Mouse (Mus musculus) heart, embryonic 12.5 days (tissue): Measurements from ENCODE around the gene Ksr2. TPM values are rescaled to one million over a fixed set of nuclear protein-coding genes. Genes with fewer than 3 reads are reported as not detected.
"Not testable (repeated sequence)": the region's sequence is repeated elsewhere in the genome, so short reads cannot be mapped to it uniquely, and the experiment has no call there.

Experiments
- ATAC-seq: fragments of 200-750 bp; cut with Nextera tagmentation; 2 replicates; pipeline ENCODE4 v1.8.0; 2017; ENCODE audit warnings: moderate TSS enrichment, moderate library complexity; ENCODE audit not compliant: insufficient number of reproducible peaks, low FRiP score
- H3K27ac ChIP-seq: fragments of 300-500 bp; sonication (generic); 2 replicates; pipeline ENCODE4 v1.5.1; 2016; ENCODE audit warnings: mild to moderate bottlenecking, moderate library complexity; ENCODE audit not compliant: poor library complexity, severe bottlenecking
- H3K27me3 ChIP-seq: fragments of 300-500 bp; sonication (generic); replicated peaks from 2 replicates; pipeline ENCODE4 v1.6.1; 2016; ENCODE audit warnings: mild to moderate bottlenecking, moderate library complexity
- H3K36me3 ChIP-seq: fragments of 300-500 bp; sonication (generic); 2 replicates; pipeline ENCODE4 v1.6.1; 2016; ENCODE audit warnings: mild to moderate bottlenecking, moderate library complexity
- H3K4me1 ChIP-seq: fragments of 300-500 bp; sonication (generic); replicated peaks from 2 replicates; pipeline ENCODE4 v1.6.1; 2016; ENCODE audit warnings: mild to moderate bottlenecking
- H3K4me2 ChIP-seq: fragments of 300-500 bp; sonication (generic); 2 replicates; pipeline ENCODE4 v1.6.1; 2016; ENCODE audit warnings: mild to moderate bottlenecking, moderate library complexity
- H3K4me3 ChIP-seq: fragments of 300-500 bp; sonication (generic); 2 replicates; pipeline ENCODE4 v1.5.1; 2016; ENCODE audit warnings: mild to moderate bottlenecking
- H3K9ac ChIP-seq: fragments of 300-500 bp; sonication (generic); 2 replicates; pipeline ENCODE4 v1.6.1; 2016; ENCODE audit warnings: mild to moderate bottlenecking, moderate library complexity
- H3K9me3 ChIP-seq: fragments of 300-500 bp; sonication (generic); replicated peaks from 2 replicates; pipeline ENCODE4 v1.6.1; 2016; ENCODE audit warnings: mild to moderate bottlenecking, moderate library complexity
- WGBS: fragments of 180-500 bp; shearing (Covaris S2); methylation state at CpG from one replicate; pipeline ENCODE4 v1.1.7; 2016; 5-methylcytosine and 5-hydroxymethylcytosine counted together
- polyA plus RNA-seq: library from polyadenylated mRNA; unstranded; fragments of >200 nt; fragmentation: Nextera tagmentation; extraction: Ambion mirVana; gene quantifications from 2 replicates; pipeline ENCODE4 v1.2.1, GENCODE M21; 2016

Ksr2 gene
- polyA plus RNA-seq, 1 experiment from 2014 or later: 0.15 TPM

DNA sequence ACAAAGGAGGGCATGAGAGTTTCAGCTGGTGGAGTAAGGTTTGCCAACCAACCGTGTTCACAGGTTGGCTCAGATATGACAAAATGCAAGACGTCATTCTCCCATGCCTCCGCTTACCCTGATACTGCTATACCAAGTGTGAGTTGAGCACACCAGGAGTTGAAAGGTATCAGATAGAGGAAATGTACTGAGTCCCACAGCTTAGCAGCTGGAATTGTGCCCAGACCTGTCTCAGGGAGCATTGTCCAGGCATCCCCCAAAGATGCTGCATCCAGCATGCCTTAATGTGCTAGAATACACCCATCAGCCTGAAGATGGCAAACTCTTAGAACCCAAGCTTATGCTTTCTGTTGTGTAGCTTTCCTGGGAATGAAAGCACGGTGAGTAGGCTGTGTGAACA, 206.5 kb downstream of the Ksr2 start:
- 55% methylated on average over 4 of the region's 4 CpGs for WGBS

DNA sequence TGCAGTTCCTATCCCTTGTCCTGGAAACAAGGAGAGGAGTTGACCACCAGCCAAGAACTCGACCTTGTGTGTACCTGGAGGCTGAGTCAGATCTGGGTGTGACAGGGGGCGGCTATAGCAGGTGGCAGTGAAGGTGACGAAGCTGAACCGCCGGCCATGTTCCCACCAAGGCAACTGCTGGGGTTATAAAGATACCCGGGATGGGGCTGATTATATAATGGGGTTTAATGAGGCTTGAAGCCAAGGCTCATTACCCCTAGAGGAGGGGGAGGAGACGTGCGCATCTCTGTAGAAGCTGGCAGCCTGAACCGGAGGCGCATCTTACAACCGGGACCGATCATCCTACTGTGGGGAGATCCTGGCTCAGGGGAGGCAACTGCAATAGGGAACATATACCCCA, 208.4 kb downstream of the Ksr2 start:
- H3K27ac ChIP-seq: no peak overlapping the region
- H3K4me3 ChIP-seq: no peak overlapping the region
- no peaks in the 10 kb centered on the region for H3K4me1 ChIP-seq
- no peak overlapping the region for H3K9ac ChIP-seq
- no peaks in the 10 kb centered on the region for H3K36me3 ChIP-seq
- peaks cover 12% of the 10 kb centered on the region; the same call in 1 of the 2 replicates for H3K27me3 ChIP-seq
- H3K4me2 ChIP-seq: no peak overlapping the region
- no peaks in the 10 kb centered on the region for H3K9me3 ChIP-seq
- WGBS: 85% methylated on average over 12 of the region's 12 CpGs
- ATAC-seq: no peak

More for the DNA sequence above, 206.5 kb downstream of the Ksr2 start:
- no peak overlapping the region for H3K4me2 ChIP-seq
- H3K4me1 ChIP-seq: no peaks in the 10 kb centered on the region
- no peak overlapping the region for H3K27ac ChIP-seq
- H3K9ac ChIP-seq: no peak overlapping the region
- H3K9me3 ChIP-seq: no peaks in the 10 kb centered on the region
- ATAC-seq: no peak
- H3K4me3 ChIP-seq: no peak overlapping the region
- H3K36me3 ChIP-seq: no peaks in the 10 kb centered on the region
- H3K27me3 ChIP-seq: peaks cover 3% of the 10 kb centered on the region; the same call in 1 of the 2 replicates

DNA sequence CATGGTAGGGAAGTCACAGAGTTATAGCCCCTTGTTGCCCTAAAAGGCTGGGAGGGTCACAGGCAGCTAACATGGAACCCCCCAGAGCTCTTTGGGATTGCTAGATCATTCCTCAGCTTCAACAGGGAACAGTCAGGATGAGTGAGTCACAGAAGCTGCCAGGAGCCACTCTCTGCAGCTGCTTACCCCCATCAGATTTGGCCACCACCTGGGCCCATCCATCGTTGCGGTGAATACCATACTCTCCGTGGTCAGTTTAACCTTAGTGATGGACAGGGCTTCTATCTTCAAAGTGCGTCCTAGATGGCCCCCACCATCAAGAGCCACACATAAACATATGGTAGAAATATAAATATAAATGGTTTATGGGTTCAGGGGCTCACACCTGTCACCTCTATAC, 209.4 kb downstream of the Ksr2 start:
- 97% methylated on average over 4 of the region's 4 CpGs for WGBS
- H3K4me2 ChIP-seq, H3K36me3 ChIP-seq, H3K9ac ChIP-seq, H3K27ac ChIP-seq, H3K4me1 ChIP-seq, H3K4me3 ChIP-seq, H3K9me3 ChIP-seq, ATAC-seq: not testable (repeated sequence)
- H3K27me3 ChIP-seq: peaks cover 12% of the 10 kb centered on the region; the same call in 1 of the 2 replicates

DNA sequence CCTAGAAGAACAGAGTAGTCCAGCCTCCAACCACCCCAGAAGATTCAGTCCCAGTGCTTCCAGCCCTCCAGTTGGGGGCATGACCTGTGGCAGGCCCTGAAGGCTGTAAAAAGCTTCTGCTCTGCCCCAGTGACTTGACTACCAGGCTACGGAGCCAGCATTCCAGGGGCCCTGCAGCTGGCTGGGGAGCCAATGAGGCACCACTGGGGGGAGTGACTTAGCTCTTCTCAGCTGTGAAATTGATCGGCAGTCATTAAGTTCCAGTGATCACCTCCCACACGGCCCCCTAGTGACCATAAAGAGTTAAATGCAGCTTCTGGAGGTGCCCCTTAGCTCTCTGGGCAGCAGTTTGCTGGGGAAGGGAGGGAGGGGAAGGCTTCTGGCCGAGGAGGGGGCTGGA, 213.1 kb downstream of the Ksr2 start:
- H3K4me1 ChIP-seq: no peaks in the 10 kb centered on the region
- no peak for ATAC-seq
- WGBS: 9% methylated on average over 4 of the region's 4 CpGs

DNA sequence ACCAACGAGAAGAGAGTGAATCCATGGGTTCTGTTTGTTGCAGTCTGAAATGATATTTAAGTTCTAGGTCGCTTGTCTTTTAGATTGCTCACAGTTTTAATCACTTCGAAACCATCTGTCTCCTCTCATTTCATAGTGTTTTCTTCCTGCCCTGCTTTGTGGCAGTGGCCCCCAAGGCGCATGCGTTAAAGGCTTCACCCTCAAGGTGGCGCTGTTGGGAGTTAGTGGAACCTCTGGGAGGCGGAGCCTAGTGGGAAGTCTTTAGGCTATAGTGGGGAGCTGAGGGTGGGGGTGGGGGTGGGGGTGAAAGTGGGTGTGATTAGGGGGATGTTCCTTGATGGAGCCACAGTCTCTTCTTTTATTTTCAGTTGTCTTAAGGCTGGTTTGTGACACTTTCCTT, 214.6 kb downstream of the Ksr2 start:
- H3K9me3 ChIP-seq: no peaks in the 10 kb centered on the region
- H3K27ac ChIP-seq: no peak overlapping the region
- no peaks in the 10 kb centered on the region for H3K36me3 ChIP-seq
- H3K4me2 ChIP-seq: no peak overlapping the region
- H3K4me3 ChIP-seq: no peak overlapping the region
- peaks cover 12% of the 10 kb centered on the region; the same call in 1 of the 2 replicates for H3K27me3 ChIP-seq
- 45% methylated on average over 7 of the region's 7 CpGs for WGBS
- no peak for ATAC-seq
- H3K9ac ChIP-seq: no peak overlapping the region
- no peaks in the 10 kb centered on the region for H3K4me1 ChIP-seq

More for the DNA sequence above, 213.1 kb downstream of the Ksr2 start:
- no peak overlapping the region for H3K9ac ChIP-seq
- H3K4me3 ChIP-seq: no peak overlapping the region
- H3K27me3 ChIP-seq: peaks cover 12% of the 10 kb centered on the region; the same call in 1 of the 2 replicates
- no peaks in the 10 kb centered on the region for H3K9me3 ChIP-seq
- no peak overlapping the region for H3K27ac ChIP-seq
- H3K36me3 ChIP-seq: no peaks in the 10 kb centered on the region
- no peak overlapping the region for H3K4me2 ChIP-seq

DNA sequence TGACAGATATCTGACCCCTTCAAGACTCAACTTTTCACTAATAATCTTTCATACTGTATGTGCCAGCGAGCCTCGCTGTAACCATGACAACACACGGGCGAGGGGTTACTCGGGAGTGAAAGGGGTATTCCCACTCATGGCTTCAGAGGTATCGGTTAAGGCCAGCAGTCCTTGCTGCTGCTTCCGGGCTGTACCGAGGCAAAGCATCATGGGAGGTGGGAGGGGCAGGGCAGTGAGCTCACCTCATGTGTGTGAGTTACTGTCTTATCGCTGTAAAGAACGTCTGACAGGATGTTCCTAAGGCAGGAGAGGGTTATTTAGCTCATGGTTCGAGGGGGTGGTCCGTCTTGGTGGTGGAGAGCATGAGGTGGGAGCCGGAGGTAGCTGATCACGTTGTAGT, 215.8 kb downstream of the Ksr2 start:
- ATAC-seq: no peak
- Histone ChIP-seq H3K36me3 (no peaks in the 10 kb centered on the region), H3K27me3 (0 out of 2 replicates have a peak, but pooled peaks cover 8% of the 10 kb centered on the region), H3K4me1 (no peaks in the 10 kb centered on the region), H3K9me3 (no peaks in the 10 kb centered on the region), H3K27ac (no peak overlapping the region), H3K9ac (no peak overlapping the region), H3K4me3 (no peak overlapping the region), H3K4me2 (no peak overlapping the region)
- 81% methylated on average over 14 of the region's 14 CpGs for WGBS

DNA sequence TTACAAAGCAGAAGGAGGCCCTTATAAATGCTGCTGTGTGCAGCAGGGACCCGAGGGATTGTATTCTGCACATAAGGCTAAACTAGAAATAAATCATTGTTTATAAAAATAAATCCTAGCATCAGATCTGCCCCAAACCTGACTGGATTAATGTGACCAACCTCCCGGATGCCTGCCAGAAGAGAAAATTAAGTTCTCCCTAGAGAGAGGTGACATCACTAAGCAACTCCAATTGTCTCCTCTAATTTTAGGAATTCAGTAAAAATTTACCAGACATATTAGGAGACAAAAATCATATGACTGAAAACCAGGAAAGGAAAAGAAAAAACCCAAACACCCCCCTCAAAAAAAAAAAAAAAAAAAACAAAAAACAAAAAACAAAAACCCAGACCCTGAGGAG, 221.4 kb downstream of the Ksr2 start:
- Histone ChIP-seq H3K4me3 (no peak overlapping the region), H3K27ac (no peak overlapping the region), H3K4me1 (0 out of 2 replicates have a peak, but pooled peaks cover 2% of the 10 kb centered on the region), H3K36me3 (no peaks in the 10 kb centered on the region), H3K9me3 (no peaks in the 10 kb centered on the region), H3K4me2 (no peak overlapping the region), H3K27me3 (no peaks in the 10 kb centered on the region), H3K9ac (no peak overlapping the region)
- no peak for ATAC-seq
- WGBS: 76% methylated on average over 2 of the region's 2 CpGs

DNA sequence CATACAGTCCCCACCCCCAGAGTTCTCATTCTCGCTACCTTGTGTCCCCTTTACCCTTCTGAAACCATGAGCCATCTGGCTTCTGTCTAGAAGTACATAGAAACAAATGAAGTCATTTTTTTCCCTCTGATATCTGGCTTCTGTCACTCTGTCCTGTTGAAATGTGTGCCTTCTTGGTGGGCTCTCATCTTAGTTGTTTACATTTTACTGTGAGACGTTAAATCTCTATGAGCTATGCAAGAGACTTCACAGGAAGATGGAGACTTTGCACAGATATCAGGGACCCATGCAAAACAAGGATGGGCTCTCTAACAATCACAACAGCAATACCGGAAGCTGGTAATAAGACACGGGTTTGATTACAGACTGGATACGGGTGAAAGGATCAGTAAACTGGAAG, 222.0 kb downstream of the Ksr2 start:
- Histone ChIP-seq H3K27ac (no peak overlapping the region), H3K36me3 (no peaks in the 10 kb centered on the region), H3K9ac (no peak overlapping the region), H3K9me3 (no peaks in the 10 kb centered on the region), H3K4me1 (0 out of 2 replicates have a peak, but pooled peaks cover 2% of the 10 kb centered on the region), H3K4me2 (no peak overlapping the region), H3K27me3 (no peaks in the 10 kb centered on the region), H3K4me3 (no peak overlapping the region)
- 39% methylated on average over 5 of the region's 5 CpGs for WGBS
- ATAC-seq: no peak

DNA sequence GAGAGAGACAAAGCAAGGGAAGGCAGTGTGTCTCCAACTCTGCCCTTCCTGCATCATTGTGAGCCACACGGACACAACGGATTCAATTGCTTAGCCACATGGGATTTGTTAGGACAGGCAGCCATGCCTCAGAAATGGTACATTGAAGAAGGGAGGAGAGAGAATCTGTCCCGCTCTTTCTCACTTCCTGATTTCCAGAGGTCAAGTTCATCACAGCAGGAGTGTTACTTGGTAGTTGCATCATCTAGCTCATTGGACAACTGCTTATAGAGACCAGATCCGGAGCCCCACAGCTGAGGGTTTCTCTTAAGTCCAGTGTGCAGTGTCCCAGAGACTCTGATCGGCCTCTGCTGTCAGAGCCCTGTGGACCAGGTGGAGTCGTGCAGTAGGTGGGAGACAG, 227.8 kb downstream of the Ksr2 start:
- Histone ChIP-seq H3K9me3 (no peaks in the 10 kb centered on the region), H3K27me3 (peaks cover 14% of the 10 kb centered on the region; the same call in 1 of the 2 replicates), H3K36me3 (no peaks in the 10 kb centered on the region), H3K9ac (no peak overlapping the region), H3K4me2 (no peak overlapping the region), H3K4me3 (no peak overlapping the region), H3K27ac (no peak overlapping the region), H3K4me1 (no peaks in the 10 kb centered on the region)
- ATAC-seq: no peak
- 78% methylated on average over 6 of the region's 6 CpGs for WGBS

DNA sequence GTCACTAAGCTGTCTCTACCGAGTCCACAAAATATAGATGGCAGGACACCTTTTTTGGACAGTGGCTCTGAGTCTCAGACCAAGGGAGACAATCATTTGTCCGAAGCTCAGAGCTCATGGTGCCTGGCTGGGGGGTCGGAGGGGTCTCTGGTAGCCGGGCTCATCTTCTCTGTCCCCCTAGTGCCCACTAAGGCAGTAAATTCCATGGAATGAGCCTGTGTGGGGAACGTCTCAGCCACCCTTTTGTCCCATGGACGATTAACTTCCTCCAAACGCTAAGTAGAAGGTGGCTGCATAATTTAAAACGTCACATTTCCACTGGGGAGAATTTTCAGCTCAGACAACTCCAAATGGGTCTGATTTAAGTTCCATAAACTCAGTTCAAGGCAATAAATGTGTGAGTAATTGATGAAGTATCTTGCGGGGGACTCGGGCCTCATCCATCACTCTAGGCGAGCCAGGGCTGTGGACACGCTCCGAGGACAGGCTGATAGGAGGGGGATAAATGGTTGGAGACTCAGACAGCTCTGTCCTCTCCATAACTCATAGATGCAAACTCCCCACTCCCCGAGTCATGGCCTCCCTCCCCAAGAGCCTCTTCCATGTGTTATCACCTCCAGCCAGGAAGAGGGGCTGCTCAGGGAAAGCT, 237.6 kb downstream of the Ksr2 start:
- Histone ChIP-seq H3K27me3 (0 out of 2 replicates have a peak, but pooled peaks cover 4% of the 10 kb centered on the region), H3K36me3 (no peaks in the 10 kb centered on the region), H3K27ac (no peak overlapping the region), H3K4me1 (peaks cover 16% of the 10 kb centered on the region), H3K9ac (no peak overlapping the region), H3K4me2 (no peak overlapping the region), H3K4me3 (no peak overlapping the region), H3K9me3 (no peaks in the 10 kb centered on the region)
- WGBS: 56% methylated on average over 14 of the region's 14 CpGs
- ATAC-seq: no peak

DNA sequence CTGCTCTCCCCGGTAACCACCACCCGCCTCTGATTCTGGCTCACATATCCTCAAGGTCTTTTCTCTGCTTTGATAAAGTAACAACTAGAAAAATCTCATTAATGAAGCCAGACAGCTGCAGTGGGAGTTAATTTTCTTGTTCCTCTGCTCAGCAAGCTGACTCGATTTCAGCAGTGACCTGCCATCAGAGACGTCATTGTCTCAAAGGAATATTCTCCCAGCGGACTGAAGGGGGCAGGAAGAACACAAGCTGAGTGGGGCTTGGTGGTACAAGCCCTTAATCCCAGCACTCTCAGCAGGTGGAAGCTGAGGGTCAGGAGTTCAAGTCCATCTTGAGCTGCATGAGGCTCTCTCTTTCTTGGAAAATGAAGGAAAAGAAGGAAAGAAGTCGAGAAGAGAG, 244.8 kb downstream of the Ksr2 start:
- no peaks in the 10 kb centered on the region for H3K9me3 ChIP-seq
- H3K9ac ChIP-seq: no peak overlapping the region
- H3K27ac ChIP-seq: no peak overlapping the region
- no peaks in the 10 kb centered on the region for H3K36me3 ChIP-seq
- no peak overlapping the region for H3K4me2 ChIP-seq
- WGBS: 47% methylated on average over 6 of the region's 6 CpGs
- no peak overlapping the region for H3K4me3 ChIP-seq
- 0 out of 2 replicates have a peak, but pooled peaks cover 4% of the 10 kb centered on the region for H3K27me3 ChIP-seq
- ATAC-seq: no peak
- 0 out of 2 replicates have a peak, but pooled peaks cover 12% of the 10 kb centered on the region for H3K4me1 ChIP-seq

DNA sequence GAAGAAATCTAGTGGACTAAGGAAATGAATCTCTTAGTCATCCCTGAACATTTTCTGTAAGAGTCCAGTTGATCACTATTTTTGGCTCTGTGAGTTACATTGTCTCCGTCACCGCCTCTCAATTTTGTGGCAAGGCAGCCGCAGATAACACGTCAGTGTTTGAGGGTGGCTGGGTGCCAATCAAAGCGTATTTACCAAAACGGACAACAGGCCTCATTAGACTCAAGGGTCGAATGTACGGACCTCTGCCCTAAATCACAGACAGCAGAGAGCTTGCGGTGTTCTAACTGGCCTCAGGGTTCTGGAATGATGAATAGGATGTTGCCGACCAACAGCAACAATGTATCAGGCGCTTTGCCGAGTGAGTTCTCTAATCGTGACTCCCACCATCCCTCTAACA, 245.8 kb downstream of the Ksr2 start:
- Histone ChIP-seq H3K4me2 (no peak overlapping the region), H3K4me3 (no peak overlapping the region), H3K4me1 (0 out of 2 replicates have a peak, but pooled peaks cover 12% of the 10 kb centered on the region), H3K36me3 (no peaks in the 10 kb centered on the region), H3K27me3 (0 out of 2 replicates have a peak, but pooled peaks cover 4% of the 10 kb centered on the region), H3K27ac (no peak overlapping the region), H3K9ac (no peak overlapping the region), H3K9me3 (no peaks in the 10 kb centered on the region)
- 34% methylated on average over 13 of the region's 13 CpGs for WGBS
- no peak for ATAC-seq
